Mouse (Mus musculus): ENCODE measurements around the gene Zranb3.

- TF ChIP-seq CTCF (IDR thresholded peaks at IDR 0.05; ENCODE audit: extremely low read depth, insufficient read depth, insufficient read length, insufficient replicate concordance) (no peak), POLR2A (IDR thresholded peaks at IDR 0.05; ENCODE audit: low read depth, low read length) (no peak)
These were observed 40.7 kb downstream of the Zranb3 start for GRCm38 (mm10) chr1:128062167-128062566.
